Mouse (Mus musculus) lung, embryonic 14.5 days (tissue): ENCODE measurements at regions not wholly inside any gene's neighbourhood (a gene's known extent, or its start where the extent isn't known, plus 50 kb on each side); places are given as distances from the start of the nearest gene placed in this dataset.

Experiments
- ATAC-seq: fragments of 200-750 bp; cut with Nextera tagmentation; 2 replicates; pipeline ENCODE4 v1.8.0; 2017; ENCODE audit warnings: mild to moderate bottlenecking, moderate TSS enrichment, moderate library complexity; ENCODE audit not compliant: insufficient read depth
- DNase-seq: peaks from one replicate; pipeline ENCODE4 v3.0.0-alpha.2; 2015
- H3K27ac ChIP-seq: fragments of 300-500 bp; sonication (generic); 2 replicates; pipeline ENCODE4 v1.5.1; 2014; ENCODE audit warnings: low read depth, mild to moderate bottlenecking, moderate library complexity
- H3K27me3 ChIP-seq: fragments of 300-500 bp; sonication (generic); 2 replicates; pipeline ENCODE4 v1.6.1; 2014; ENCODE audit warnings: low read length, control low read depth; ENCODE audit not compliant: insufficient read depth
- H3K36me3 ChIP-seq: fragments of 300-500 bp; sonication (generic); 2 replicates; pipeline ENCODE4 v1.6.1; 2014; ENCODE audit warnings: control low read depth; ENCODE audit not compliant: insufficient read depth
- H3K4me1 ChIP-seq: fragments of 300-500 bp; sonication (generic); 2 replicates; pipeline ENCODE4 v1.6.1; 2014; ENCODE audit warnings: antibody characterized with exemption, control low read depth; ENCODE audit not compliant: insufficient read depth
- H3K4me2 ChIP-seq: fragments of 300-500 bp; sonication (generic); 2 replicates; pipeline ENCODE4 v1.6.1; 2014; ENCODE audit warnings: mild to moderate bottlenecking
- H3K4me3 ChIP-seq: fragments of 300-500 bp; sonication (generic); 2 replicates; pipeline ENCODE4 v1.5.1; 2014; ENCODE audit warnings: low read depth, low read length
- H3K9ac ChIP-seq: fragments of 300-500 bp; sonication (generic); 2 replicates; pipeline ENCODE4 v1.6.1; 2014
- H3K9me3 ChIP-seq: fragments of 300-500 bp; sonication (generic); 2 replicates; pipeline ENCODE4 v1.6.1; 2016; ENCODE audit warnings: low read depth, low read length, control low read depth
- CTCF ChIP-seq: IDR thresholded peaks from 2 replicates; pipeline ENCODE4 v1.5.1; 2016; ENCODE audit warnings: antibody characterized with exemption, low read depth
- WGBS: fragments of 180-500 bp; shearing (Covaris S2); extraction: QIAGEN DNeasy Blood & Tissue Kit; methylation state at CpG from one replicate; pipeline ENCODE4 v1.1.7; 2014; 5-methylcytosine and 5-hydroxymethylcytosine counted together

DNA sequence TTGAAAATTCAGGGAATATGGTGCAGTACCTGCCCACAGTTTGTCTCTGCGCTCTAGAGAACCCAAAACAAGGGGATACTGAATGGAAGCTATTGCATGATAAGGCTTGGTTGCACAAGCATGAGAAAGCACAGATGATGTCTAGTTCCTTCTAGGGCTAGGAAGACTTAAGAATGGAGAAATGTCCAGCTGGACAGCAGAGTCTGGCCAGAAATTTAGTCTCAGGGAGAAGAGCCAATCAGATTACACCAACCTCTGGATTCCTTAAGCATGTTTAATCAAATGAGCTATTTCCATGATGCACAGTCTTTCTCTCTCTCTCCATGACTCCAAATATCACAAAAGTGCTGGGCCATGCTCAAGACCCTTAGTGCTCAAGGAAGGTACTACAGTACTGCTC, 147.8 kb downstream of the Lurap1l start:
- Histone ChIP-seq H3K4me2 (no peak overlapping the region), H3K27ac (no peak overlapping the region), H3K4me1 (no peaks in the 10 kb centered on the region), H3K9ac (no peak overlapping the region), H3K36me3 (no peaks in the 10 kb centered on the region), H3K27me3 (no peaks in the 10 kb centered on the region), H3K9me3 (no peaks in the 10 kb centered on the region), H3K4me3 (no peak overlapping the region)
- WGBS: 98% methylated on average over 1 of the region's 1 CpGs
- no peak for TF ChIP-seq CTCF
- DNase-seq (no peak), ATAC-seq (peak; percentile 24; the same call in 1 of the 2 replicates)

DNA sequence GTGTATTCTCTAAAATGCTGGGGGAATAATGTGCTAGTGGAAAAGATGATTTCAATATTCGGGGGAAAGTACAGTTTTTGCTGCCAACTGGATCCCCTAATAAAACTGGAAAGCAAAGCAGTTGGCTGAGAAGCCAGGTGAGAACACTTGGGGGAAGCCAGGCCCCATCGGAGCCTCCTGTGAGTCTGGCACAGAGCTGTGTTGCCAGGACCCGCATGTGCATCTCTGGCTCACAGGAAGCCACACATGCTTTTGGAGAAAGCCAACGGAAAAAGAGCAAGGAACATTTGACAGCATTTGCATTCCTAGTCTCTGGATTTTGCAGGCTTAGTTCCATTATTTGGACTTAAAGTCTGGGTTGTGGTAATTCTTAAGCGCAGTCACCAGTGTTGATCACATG, 148.4 kb downstream of the Lurap1l start:
- TF ChIP-seq CTCF: no peak
- H3K27me3 ChIP-seq: no peaks in the 10 kb centered on the region
- no peak for DNase-seq

DNA sequence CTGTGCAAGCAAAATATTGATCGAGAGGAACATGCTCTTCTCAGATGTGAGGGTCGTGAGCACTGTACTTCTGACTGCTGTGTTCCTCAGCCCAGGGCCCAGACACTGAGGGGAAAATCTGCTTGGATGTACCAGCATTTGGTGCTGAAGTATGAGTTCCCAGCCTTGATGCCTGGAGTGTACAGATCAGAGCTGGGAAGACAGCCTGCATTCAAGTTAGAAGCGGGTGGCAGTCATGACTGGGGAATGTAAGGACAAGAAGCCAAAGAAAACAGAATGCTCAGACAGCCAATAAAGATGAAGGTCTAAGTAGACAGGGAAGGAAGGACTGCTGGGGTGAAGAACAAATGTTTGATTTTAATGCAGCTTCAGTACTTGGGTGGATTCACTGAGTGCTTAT, 148.9 kb downstream of the Lurap1l start:
- no peak for DNase-seq
- peak overlapping the region; percentile 15; the same call in 1 of the 2 replicates for H3K27ac ChIP-seq
- TF ChIP-seq CTCF: no peak

More for the DNA sequence above, 148.4 kb downstream of the Lurap1l start:
- ATAC-seq: no peak
- H3K4me3 ChIP-seq: no peak overlapping the region
- WGBS: 81% methylated on average over 5 of the region's 5 CpGs
- H3K9ac ChIP-seq: no peak overlapping the region
- no peak overlapping the region for H3K27ac ChIP-seq
- H3K9me3 ChIP-seq: no peaks in the 10 kb centered on the region
- H3K36me3 ChIP-seq: no peaks in the 10 kb centered on the region
- no peak overlapping the region for H3K4me2 ChIP-seq
- H3K4me1 ChIP-seq: no peaks in the 10 kb centered on the region

DNA sequence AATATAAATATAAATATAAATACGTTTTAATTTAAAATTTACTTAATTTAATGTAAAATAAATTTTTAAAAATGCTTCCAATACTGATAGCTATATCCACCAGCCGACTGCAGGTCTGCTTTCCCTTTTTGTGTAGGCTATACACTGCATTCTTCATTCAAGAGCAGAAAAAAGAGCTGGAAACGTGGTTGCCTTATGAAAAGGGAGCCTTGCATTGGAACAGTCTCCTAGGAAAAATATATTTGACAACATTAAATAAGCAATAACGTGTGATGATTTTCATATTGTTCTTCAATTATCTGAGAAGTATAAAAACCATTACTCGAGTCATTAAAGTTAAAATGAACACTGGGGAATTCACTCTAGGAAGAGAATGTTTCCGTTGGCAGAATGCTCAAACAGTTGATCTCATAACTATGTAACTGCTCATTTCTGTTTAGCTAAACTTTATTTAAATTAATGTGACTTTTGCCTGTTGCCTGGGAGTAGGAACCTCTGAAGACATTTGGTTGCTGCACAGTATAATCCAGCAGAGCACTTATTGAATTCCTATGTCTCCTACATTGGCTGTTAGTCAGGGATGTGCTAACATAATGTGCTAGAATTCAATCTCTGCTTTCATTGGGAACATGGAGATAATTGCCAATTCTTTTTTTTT, 172.0 kb downstream of the Lurap1l start:
- DNase-seq (peak; percentile 25), ATAC-seq (no peak)
- Histone ChIP-seq H3K27me3 (no peaks in the 10 kb centered on the region), H3K4me1 (no peaks in the 10 kb centered on the region), H3K9ac (no peak overlapping the region), H3K27ac (no peak overlapping the region), H3K36me3 (no peaks in the 10 kb centered on the region), H3K4me2 (no peak overlapping the region), H3K4me3 (no peak overlapping the region), H3K9me3 (no peaks in the 10 kb centered on the region)
- no peak for TF ChIP-seq CTCF
- WGBS: 50% methylated on average over 6 of the region's 6 CpGs

More for the DNA sequence above, 148.9 kb downstream of the Lurap1l start:
- Histone ChIP-seq H3K4me3 (no peak overlapping the region), H3K9ac (no peak overlapping the region), H3K36me3 (no peaks in the 10 kb centered on the region), H3K9me3 (no peaks in the 10 kb centered on the region), H3K4me2 (no peak overlapping the region), H3K27me3 (no peaks in the 10 kb centered on the region), H3K4me1 (no peaks in the 10 kb centered on the region)
- WGBS: 81% methylated on average over 3 of the region's 3 CpGs
- no peak; the same call in 1 of the 2 replicates for ATAC-seq

DNA sequence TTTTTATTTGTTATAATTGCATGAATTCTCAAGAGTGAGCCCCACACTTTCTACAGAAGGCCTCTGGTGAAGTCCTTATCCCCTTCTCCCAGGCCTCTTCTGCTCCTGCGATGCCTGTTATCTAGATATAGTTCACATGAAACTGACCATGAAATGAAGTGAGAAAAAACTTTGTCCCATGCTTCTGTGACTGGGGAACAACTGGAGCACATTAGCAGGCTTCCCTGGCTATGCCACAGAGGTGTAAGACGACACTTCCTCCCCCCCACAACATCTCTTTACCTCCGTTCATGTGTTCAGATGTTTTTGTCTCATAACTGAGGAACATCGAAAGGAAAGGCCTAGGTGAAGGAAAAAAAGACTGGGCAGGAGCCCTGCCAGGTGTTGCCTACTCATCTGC, 174.7 kb downstream of the Lurap1l start:
- 26% methylated on average over 4 of the region's 4 CpGs for WGBS
- H3K36me3 ChIP-seq: no peaks in the 10 kb centered on the region
- ATAC-seq (no peak), DNase-seq (no peak)
- TF ChIP-seq CTCF: no peak
- no peaks in the 10 kb centered on the region for H3K9me3 ChIP-seq
- no peaks in the 10 kb centered on the region for H3K4me1 ChIP-seq
- H3K4me3 ChIP-seq: no peak overlapping the region
- no peak overlapping the region for H3K27ac ChIP-seq
- no peak overlapping the region for H3K4me2 ChIP-seq
- no peak overlapping the region for H3K9ac ChIP-seq
- H3K27me3 ChIP-seq: no peaks in the 10 kb centered on the region

DNA sequence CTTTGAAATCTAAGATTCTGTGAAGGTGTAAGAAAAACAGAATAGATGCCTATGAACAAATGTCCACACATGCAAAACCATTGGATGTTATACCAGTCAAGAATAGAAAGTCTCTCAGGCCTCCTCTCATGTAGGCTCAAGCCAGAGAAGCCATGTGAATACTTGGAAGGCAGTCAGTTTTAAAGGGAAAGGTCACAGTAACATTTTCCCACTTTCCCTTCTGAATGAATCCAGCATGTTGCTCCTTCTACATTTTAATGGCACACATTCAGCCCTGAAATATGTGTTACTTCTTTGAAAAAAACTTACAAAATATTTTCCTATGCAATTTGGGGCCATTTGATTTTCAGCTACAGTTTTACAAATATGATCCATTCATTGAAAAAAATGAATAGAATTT, 186.1 kb downstream of the Lurap1l start:
- TF ChIP-seq CTCF: no peak

DNA sequence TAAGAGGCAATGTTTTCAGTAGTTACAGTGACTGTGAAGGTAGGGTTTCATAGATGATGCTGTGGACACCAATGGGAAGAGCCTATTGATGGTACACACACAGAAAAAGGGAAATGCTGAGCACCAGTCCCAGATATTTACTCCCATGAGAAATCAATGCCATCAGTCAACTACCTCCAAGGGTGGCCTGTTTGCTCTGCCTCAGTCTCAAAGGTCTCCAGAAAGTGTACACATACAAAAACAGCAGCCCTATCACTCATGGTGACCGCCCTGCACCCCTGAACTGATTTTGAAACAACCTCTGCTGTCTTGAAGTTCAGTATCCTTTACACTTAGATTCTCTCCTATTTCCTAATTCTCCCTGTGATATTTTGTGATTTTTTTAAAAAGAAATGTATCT, 187.2 kb downstream of the Lurap1l start:
- DNase-seq (no peak), ATAC-seq (no peak)
- Histone ChIP-seq H3K9ac (no peak overlapping the region), H3K4me2 (no peak overlapping the region), H3K27ac (no peak overlapping the region), H3K9me3 (no peaks in the 10 kb centered on the region), H3K4me1 (no peaks in the 10 kb centered on the region), H3K36me3 (no peaks in the 10 kb centered on the region), H3K4me3 (no peak overlapping the region), H3K27me3 (no peaks in the 10 kb centered on the region)
- no peak for TF ChIP-seq CTCF
- 75% methylated on average over 1 of the region's 1 CpGs for WGBS

More for the DNA sequence above, 186.1 kb downstream of the Lurap1l start:
- H3K4me3 ChIP-seq: no peak overlapping the region
- ATAC-seq (no peak), DNase-seq (no peak)
- no peaks in the 10 kb centered on the region for H3K9me3 ChIP-seq
- no peak overlapping the region for H3K4me2 ChIP-seq
- H3K27ac ChIP-seq: no peak overlapping the region
- no peaks in the 10 kb centered on the region for H3K4me1 ChIP-seq
- H3K27me3 ChIP-seq: no peaks in the 10 kb centered on the region
- H3K9ac ChIP-seq: no peak overlapping the region
- H3K36me3 ChIP-seq: no peaks in the 10 kb centered on the region
